Mouse (Mus musculus) G1E (cell line): ENCODE measurements around the gene Gm44.

Experiments used
- CTCF ChIP-seq: IDR thresholded peaks from 2 replicates; pipeline ENCODE4 v1.5.1; 2012; ENCODE audit warnings: low read depth, low read length, inconsistent platforms, mixed read lengths
- GATA1 ChIP-seq: IDR thresholded peaks from 2 replicates; pipeline ENCODE4 v1.6.1; 2012; ENCODE audit warnings: borderline replicate concordance, low read length, inconsistent platforms, mixed read lengths
- POLR2AphosphoS5 ChIP-seq: IDR thresholded peaks from 2 replicates; pipeline ENCODE4 v1.6.1; 2012; ENCODE audit warnings: low read depth, low read length, inconsistent platforms; ENCODE audit not compliant: insufficient replicate concordance
- TAL1 ChIP-seq: conservative IDR thresholded peaks from 2 replicates; pipeline ENCODE4 v1.6.1; 2012; ENCODE audit warnings: low read depth, low read length, inconsistent platforms, mixed read lengths

DNA sequence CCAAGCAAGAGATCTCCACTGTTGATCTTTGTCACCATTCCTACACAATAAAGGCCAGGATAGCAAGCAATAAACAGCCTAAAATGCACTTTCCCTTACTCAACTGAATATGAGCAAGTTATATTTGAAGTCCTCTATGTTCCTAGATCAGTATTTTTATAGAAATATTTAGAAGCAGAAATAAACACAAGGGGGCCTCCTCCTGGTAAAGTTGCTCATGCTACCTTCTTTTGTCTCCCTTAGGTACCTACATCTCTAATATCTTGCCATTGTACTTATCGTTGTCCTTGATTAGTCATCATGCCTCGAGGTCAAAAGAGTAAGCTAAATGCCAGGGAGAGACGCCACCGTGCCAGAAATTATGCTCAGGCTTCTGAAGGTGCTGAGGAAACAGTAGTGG, at the start of gene Gm44:
- no peak for TF ChIP-seq CTCF
- TF ChIP-seq GATA1, result no peak
- TF ChIP-seq POLR2AphosphoS5, result no peak
- TF ChIP-seq TAL1, result no peak
